Mouse (Mus musculus): Measurements from ENCODE around the gene Pde6h.

DNA sequence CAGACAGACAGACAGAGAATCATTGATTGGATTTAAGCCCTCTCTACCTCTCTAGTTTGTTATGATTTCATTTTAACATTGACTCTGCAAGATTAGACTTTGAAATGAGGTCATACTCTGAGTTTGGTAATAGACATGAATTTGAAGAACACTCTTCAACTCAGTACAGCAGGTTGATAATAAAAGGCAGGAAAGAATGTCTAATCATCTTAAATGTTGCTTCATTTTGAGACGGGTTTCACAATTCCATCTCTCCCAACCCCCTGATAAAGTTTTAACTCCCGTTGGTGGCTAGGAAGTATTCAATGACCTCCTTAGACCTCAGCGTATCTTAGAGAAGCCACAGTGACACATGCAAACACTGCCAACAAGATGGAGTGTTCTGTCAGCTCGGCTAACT, 69.9 kb downstream of the Pde6h start:
- TF ChIP-seq CTCF (IDR thresholded peaks at IDR 0.05; ENCODE audit: borderline replicate concordance, extremely low read depth, insufficient read depth, insufficient read length) (no peak), POLR2A (IDR thresholded peaks at IDR 0.05; ENCODE audit: borderline replicate concordance, extremely low read depth, insufficient read depth, insufficient read length, poor library complexity, severe bottlenecking) (no peak)
